Mouse (Mus musculus) embryonic facial prominence, embryonic 12.5 days (tissue): ENCODE measurements around the gene Dtx1. TPM values are rescaled to one million over a fixed set of nuclear protein-coding genes. Genes with fewer than 3 reads are reported as not detected.

Source experiments
- ATAC-seq: fragments of 200-750 bp; cut with Nextera tagmentation; 2 replicates; pipeline ENCODE4 v1.8.0; 2017; ENCODE audit not compliant: insufficient number of reproducible peaks, insufficient read depth, low FRiP score, low TSS enrichment
- H3K27ac ChIP-seq: fragments of 300-500 bp; sonication (generic); 2 replicates; pipeline ENCODE4 v1.5.1; 2016; ENCODE audit warnings: mild to moderate bottlenecking
- H3K27me3 ChIP-seq: fragments of 300-500 bp; sonication (generic); 2 replicates; pipeline ENCODE4 v1.6.1; 2016; ENCODE audit warnings: mild to moderate bottlenecking, moderate library complexity
- H3K36me3 ChIP-seq: fragments of 300-500 bp; sonication (generic); 2 replicates; pipeline ENCODE4 v1.6.1; 2016; ENCODE audit warnings: mild to moderate bottlenecking
- H3K4me1 ChIP-seq: fragments of 300-500 bp; sonication (generic); 2 replicates; pipeline ENCODE4 v1.6.1; 2016
- H3K4me2 ChIP-seq: fragments of 300-500 bp; sonication (generic); replicated peaks from 2 replicates; pipeline ENCODE4 v1.6.1; 2016; ENCODE audit warnings: mild to moderate bottlenecking, moderate library complexity
- H3K4me3 ChIP-seq: fragments of 300-500 bp; sonication (generic); 2 replicates; pipeline ENCODE4 v1.5.1; 2016; ENCODE audit warnings: mild to moderate bottlenecking
- H3K9ac ChIP-seq: fragments of 300-500 bp; sonication (generic); 2 replicates; pipeline ENCODE4 v1.6.1; 2016; ENCODE audit warnings: mild to moderate bottlenecking, moderate library complexity
- H3K9me3 ChIP-seq: fragments of 300-500 bp; sonication (generic); 2 replicates; pipeline ENCODE4 v1.6.1; 2016; ENCODE audit warnings: mild to moderate bottlenecking, moderate library complexity
- WGBS: fragments of 180-500 bp; shearing (Covaris S2); methylation state at CpG from one replicate; pipeline ENCODE4 v1.1.7; 2016; 5-methylcytosine and 5-hydroxymethylcytosine counted together
- polyA plus RNA-seq: library from polyadenylated mRNA; unstranded; fragments of >200 nt; fragmentation: Nextera tagmentation; extraction: Ambion mirVana; gene quantifications from 2 replicates; pipeline ENCODE4 v1.2.1, GENCODE M21; 2016

Gene Dtx1
- polyA plus RNA-seq, 1 experiment from 2014 or later, result 8.9 TPM

GRCm38 (mm10) chr5:120648569-120649373 is 63.0 kb downstream of the Dtx1 start, which contains the start of gene Rasal1:
Gene Rasal1, plus strand, starts transcription at chr5:120648812.
- H3K4me2 ChIP-seq, result peak within 1 kb of the TSS; percentile 45
- peaks cover 9% of the 10 kb centered on the region for H3K4me1 ChIP-seq
- H3K27me3 ChIP-seq, result peaks cover 62% of the 10 kb centered on the region
- H3K4me3 ChIP-seq, result peak within 1 kb of the TSS; percentile 26
- ATAC-seq, result peak; percentile 30; the same call in 1 of the 2 replicates
- H3K9ac ChIP-seq, result no peak within 1 kb of the TSS
- H3K36me3 ChIP-seq, result no peaks in the 10 kb centered on the region
- H3K27ac ChIP-seq, result no peak within 1 kb of the TSS
- 2% methylated on average over 53 of the region's 53 CpGs for WGBS
- no peaks in the 10 kb centered on the region for H3K9me3 ChIP-seq

- H3K4me3 ChIP-seq, result peak overlapping the region; percentile 26; the same call in 1 of the 2 replicates
- H3K36me3 ChIP-seq, result no peaks in the 10 kb centered on the region
- no peaks in the 10 kb centered on the region for H3K9me3 ChIP-seq
- 40% methylated on average over 12 of the region's 12 CpGs for WGBS
- no peak for ATAC-seq
- H3K9ac ChIP-seq, result no peak overlapping the region
- H3K4me2 ChIP-seq, result no peak overlapping the region; the same call in 1 of the 2 replicates
- H3K4me1 ChIP-seq, result peaks cover 9% of the 10 kb centered on the region
- H3K27me3 ChIP-seq, result peaks cover 59% of the 10 kb centered on the region
- no peak overlapping the region for H3K27ac ChIP-seq
These were observed 63.8 kb downstream of the Dtx1 start for GRCm38 (mm10) chr5:120647814-120648491.

DNA sequence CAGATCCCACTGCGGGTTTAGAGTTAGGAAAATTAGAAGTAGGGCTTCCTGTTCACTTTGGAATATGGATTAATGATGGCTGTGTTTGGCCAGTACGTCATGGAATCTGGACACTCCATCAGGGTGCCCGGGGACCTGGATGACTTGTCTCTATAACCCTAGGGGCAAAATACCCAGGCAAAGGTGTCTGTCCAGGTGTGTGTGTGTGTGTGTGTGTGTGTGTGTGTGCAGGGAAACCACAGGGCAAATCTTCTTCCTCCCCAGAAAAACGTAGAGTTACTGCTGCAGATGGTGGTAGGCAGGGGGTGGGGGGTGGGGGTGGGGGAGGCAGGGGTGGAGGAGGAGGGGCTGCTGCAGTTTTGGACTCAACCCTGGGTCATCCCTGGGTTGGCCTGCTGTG is 64.4 kb downstream of the Dtx1 start:
- WGBS, result 63% methylated on average over 4 of the region's 4 CpGs
- H3K27ac ChIP-seq, result no peak overlapping the region
- peaks cover 9% of the 10 kb centered on the region for H3K4me1 ChIP-seq
- no peak overlapping the region for H3K4me2 ChIP-seq
- H3K36me3 ChIP-seq, result no peaks in the 10 kb centered on the region
- no peak overlapping the region for H3K4me3 ChIP-seq
- no peaks in the 10 kb centered on the region for H3K9me3 ChIP-seq
- no peak for ATAC-seq
- peaks cover 55% of the 10 kb centered on the region for H3K27me3 ChIP-seq
- H3K9ac ChIP-seq, result no peak overlapping the region

GRCm38 (mm10) chr5:120645851-120646250 is 65.9 kb downstream of the Dtx1 start:
- no peaks in the 10 kb centered on the region for H3K9me3 ChIP-seq
- H3K4me3 ChIP-seq, result no peak overlapping the region
- 67% methylated on average over 6 of the region's 6 CpGs for WGBS
- ATAC-seq, result no peak
- no peaks in the 10 kb centered on the region for H3K36me3 ChIP-seq
- H3K9ac ChIP-seq, result no peak overlapping the region
- peaks cover 9% of the 10 kb centered on the region for H3K4me1 ChIP-seq
- no peak overlapping the region for H3K4me2 ChIP-seq
- peaks cover 47% of the 10 kb centered on the region for H3K27me3 ChIP-seq
- no peak overlapping the region for H3K27ac ChIP-seq

DNA sequence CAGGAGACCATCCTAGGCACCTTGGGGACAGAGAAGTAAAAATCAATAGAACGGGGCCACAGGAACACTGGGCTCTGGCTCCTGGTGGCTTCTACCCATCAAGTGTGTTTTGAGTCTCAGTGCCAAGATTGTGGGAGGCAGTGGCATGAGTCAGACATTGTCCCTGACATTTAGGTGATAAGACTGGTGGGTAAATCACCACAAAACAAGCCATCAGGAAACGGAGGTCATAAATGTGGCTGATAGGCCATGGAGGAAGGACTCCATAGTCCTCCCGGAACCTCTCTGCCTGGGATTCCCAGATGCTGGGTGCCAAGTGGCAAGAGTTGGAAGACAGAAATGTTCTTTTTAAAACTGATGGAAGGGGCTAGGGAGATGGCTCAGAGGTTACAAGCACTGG is 67.5 kb downstream of the Dtx1 start:
- WGBS, result 84% methylated on average over 3 of the region's 3 CpGs
- Histone ChIP-seq H3K36me3 (no peaks in the 10 kb centered on the region), H3K4me2 (no peak overlapping the region), H3K9ac (no peak overlapping the region), H3K9me3 (no peaks in the 10 kb centered on the region), H3K4me3 (no peak overlapping the region), H3K27ac (no peak overlapping the region), H3K27me3 (peaks cover 31% of the 10 kb centered on the region), H3K4me1 (peaks cover 9% of the 10 kb centered on the region)
- no peak for ATAC-seq

DNA sequence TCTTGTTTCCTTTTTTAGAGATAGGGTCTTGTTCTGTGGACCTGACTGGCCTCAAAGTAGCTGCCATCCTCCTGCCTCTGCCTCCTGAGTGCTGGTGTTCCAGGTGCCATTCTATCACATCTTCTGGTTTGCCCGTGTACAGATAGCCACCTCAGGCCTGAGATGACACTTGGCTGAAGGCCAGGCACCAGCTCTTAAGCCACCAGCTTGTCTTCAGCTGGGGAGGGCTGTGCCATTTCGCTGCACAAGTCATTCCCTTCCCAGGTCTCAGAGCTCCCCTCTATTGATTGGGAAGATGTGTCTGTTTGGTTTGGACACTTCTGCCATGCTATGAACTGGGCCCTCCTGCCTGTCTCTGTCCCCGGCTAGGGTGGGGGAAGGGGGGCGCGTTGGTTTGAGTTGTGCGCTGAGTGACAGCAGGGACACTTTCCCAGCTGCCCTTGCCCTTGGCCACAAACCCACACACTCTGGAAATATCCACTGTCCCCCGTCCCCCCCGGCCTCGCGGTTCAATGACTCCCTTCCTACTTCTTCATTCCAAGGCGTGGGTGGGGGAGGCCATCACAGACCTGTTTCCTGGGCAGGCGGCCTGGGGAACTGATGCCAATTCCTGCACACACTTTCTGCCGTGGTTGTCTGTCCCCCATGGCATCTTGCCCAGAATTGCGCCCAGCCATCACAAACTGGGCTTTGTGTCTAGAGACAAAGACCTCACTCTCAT is 68.2 kb downstream of the Dtx1 start:
- H3K36me3 ChIP-seq, result no peaks in the 10 kb centered on the region
- no peak for ATAC-seq
- 74% methylated on average over 14 of the region's 14 CpGs for WGBS

DNA sequence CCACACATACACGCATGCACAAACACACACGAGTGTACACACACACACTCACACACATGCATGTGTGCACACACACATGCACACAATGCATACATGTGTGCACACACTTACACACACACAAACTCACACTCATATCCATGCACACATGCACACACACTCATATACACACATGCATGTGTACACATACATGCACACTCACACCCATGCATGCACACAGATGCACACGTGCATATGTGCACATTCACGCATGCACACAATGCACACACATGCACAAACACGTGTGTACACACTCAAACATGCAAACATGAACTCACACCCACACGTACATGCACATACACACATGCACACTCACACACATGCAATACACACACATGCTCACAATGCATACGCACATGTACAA is 71.6 kb downstream of the Dtx1 start:
- WGBS, result 92% methylated on average over 7 of the region's 7 CpGs
- Histone ChIP-seq H3K4me2 (no peak overlapping the region), H3K36me3 (no peaks in the 10 kb centered on the region), H3K27ac (no peak overlapping the region), H3K27me3 (no peaks in the 10 kb centered on the region), H3K9ac (no peak overlapping the region), H3K4me3 (no peak overlapping the region), H3K9me3 (no peaks in the 10 kb centered on the region), H3K4me1 (no peaks in the 10 kb centered on the region)
- no peak for ATAC-seq

More for the DNA sequence above, 68.2 kb downstream of the Dtx1 start:
- Histone ChIP-seq H3K27me3 (peaks cover 24% of the 10 kb centered on the region), H3K4me3 (no peak overlapping the region), H3K27ac (no peak overlapping the region), H3K4me1 (peaks cover 3% of the 10 kb centered on the region), H3K4me2 (no peak overlapping the region), H3K9me3 (no peaks in the 10 kb centered on the region), H3K9ac (no peak overlapping the region)

- H3K4me1 ChIP-seq, result no peaks in the 10 kb centered on the region; the same call in 1 of the 2 replicates
- no peak overlapping the region for H3K9ac ChIP-seq
- no peaks in the 10 kb centered on the region for H3K36me3 ChIP-seq
- 88% methylated on average over 5 of the region's 5 CpGs for WGBS
- H3K9me3 ChIP-seq, result no peaks in the 10 kb centered on the region
- no peak overlapping the region for H3K4me2 ChIP-seq
- H3K27me3 ChIP-seq, result peaks cover 5% of the 10 kb centered on the region; the same call in 1 of the 2 replicates
- no peak overlapping the region for H3K27ac ChIP-seq
- ATAC-seq, result no peak
- no peak overlapping the region for H3K4me3 ChIP-seq
These were observed 76.1 kb downstream of the Dtx1 start for GRCm38 (mm10) chr5:120635633-120636032.

GRCm38 (mm10) chr5:120634860-120635259 is 76.9 kb downstream of the Dtx1 start:
- no peaks in the 10 kb centered on the region; the same call in 1 of the 2 replicates for H3K4me1 ChIP-seq
- no peak overlapping the region for H3K4me3 ChIP-seq
- H3K4me2 ChIP-seq, result no peak overlapping the region
- no peak overlapping the region for H3K9ac ChIP-seq
- H3K27me3 ChIP-seq, result peaks cover 10% of the 10 kb centered on the region
- no peak overlapping the region for H3K27ac ChIP-seq
- no peaks in the 10 kb centered on the region for H3K36me3 ChIP-seq
- ATAC-seq, result no peak
- no peaks in the 10 kb centered on the region for H3K9me3 ChIP-seq
- WGBS, result 37% methylated on average over 5 of the region's 5 CpGs

DNA sequence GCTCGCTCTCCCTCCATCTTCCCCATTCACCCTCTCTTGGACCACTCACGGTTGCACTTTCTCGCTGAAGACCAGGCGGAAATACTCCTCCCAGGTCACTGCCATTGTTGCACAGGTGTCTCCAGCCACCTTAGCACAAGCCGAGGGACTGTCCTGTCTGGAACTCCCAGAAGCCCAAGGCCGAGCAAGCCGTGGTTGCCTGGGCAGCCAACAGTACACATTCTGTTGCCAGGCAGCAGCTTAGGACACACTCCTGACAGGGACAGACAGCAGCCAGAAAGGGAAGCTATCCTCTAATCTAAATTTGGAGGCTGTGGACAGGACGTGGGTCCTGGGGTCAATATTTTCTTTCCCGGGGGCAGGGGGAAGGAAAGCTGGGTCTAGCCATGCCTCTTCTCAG is 77.6 kb downstream of the Dtx1 start, which contains the start of gene Cfap73:
TSS of gene Cfap73 (minus strand) at position 105 of the 400 bp plus-strand sequence.
- no peaks in the 10 kb centered on the region for H3K9me3 ChIP-seq
- 56% methylated on average over 9 of the region's 9 CpGs for WGBS
- no peak within 1 kb of the TSS for H3K4me2 ChIP-seq
- no peak within 1 kb of the TSS for H3K9ac ChIP-seq
- no peaks in the 10 kb centered on the region for H3K36me3 ChIP-seq
- no peak within 1 kb of the TSS for H3K27ac ChIP-seq
- peaks cover 10% of the 10 kb centered on the region for H3K27me3 ChIP-seq
- H3K4me1 ChIP-seq, result no peaks in the 10 kb centered on the region; the same call in 1 of the 2 replicates
- ATAC-seq, result no peak
- H3K4me3 ChIP-seq, result no peak within 1 kb of the TSS

- no peaks in the 10 kb centered on the region; the same call in 1 of the 2 replicates for H3K4me1 ChIP-seq
- no peak overlapping the region for H3K4me3 ChIP-seq
- H3K9ac ChIP-seq, result no peak overlapping the region
- H3K27me3 ChIP-seq, result peaks cover 10% of the 10 kb centered on the region
- H3K4me2 ChIP-seq, result no peak overlapping the region
- no peak for ATAC-seq
- H3K36me3 ChIP-seq, result peaks cover 12% of the 10 kb centered on the region
- no peak overlapping the region for H3K27ac ChIP-seq
- 88% methylated on average over 5 of the region's 5 CpGs for WGBS
- no peaks in the 10 kb centered on the region for H3K9me3 ChIP-seq
These were observed 79.8 kb downstream of the Dtx1 start for GRCm38 (mm10) chr5:120631892-120632291.
